Mouse (Mus musculus) naive thymus-derived CD4-positive, alpha-beta T cell, adult 5 months (primary cell): ENCODE measurements around the gene Gm8693. TPM values are rescaled to one million over a fixed set of nuclear protein-coding genes. Genes with fewer than 3 reads are reported as not detected.

ENCODE experiments used
- polyA plus RNA-seq: library from polyadenylated mRNA; unstranded; fragments of 100-300 nt; shearing (Covaris generic); gene quantifications from one replicate; pipeline ENCODE4 v1.2.1, GENCODE M21; 2017

Gene Gm8693
- polyA plus RNA-seq = not detected

DNA sequence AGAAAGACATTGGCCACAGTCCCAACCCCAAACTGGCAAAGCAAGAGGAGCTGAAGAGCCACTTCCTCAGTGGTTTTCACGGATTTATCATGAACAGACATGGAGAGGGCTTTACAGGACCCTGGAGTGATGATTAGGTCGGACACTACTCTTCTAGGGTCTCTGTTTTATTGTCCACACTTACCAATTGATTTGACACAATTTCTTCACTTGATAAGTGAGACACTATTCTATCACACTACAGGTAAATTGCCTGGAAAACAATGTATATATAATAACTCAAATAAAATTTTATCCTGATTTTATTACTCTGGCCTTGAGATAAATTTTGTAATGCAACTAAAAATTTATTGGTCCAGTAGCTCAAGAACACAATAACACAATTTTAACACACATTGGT, at the start of gene Gm8693:
Gene Gm8693 (minus strand): TSS at position 101 of the 400 bp plus-strand sequence.

DNA sequence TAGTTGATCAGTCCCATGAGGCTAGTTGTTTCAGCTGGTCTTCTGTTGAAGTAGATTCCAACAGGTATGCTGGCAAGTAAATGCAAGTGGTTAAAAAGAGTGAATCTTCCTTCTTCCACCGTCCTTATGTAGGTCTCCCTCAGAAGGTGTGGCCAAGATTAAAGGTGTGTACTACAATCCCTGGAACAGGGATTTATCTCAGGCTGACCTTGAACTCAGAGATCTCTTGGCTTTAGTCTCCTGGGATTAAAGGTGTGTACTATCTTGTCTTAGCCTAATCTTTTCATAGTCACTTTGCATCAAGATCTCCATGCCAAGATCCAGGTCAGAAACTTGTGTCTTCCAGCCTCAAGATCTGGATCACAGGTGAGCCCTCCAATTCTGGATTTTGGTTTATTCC, 27.5 kb upstream of the Gm8693 start, which contains the start of gene Gm4567:
Gene Gm4567 (minus strand): TSS at position 101 of the 400 bp plus-strand sequence.

DNA sequence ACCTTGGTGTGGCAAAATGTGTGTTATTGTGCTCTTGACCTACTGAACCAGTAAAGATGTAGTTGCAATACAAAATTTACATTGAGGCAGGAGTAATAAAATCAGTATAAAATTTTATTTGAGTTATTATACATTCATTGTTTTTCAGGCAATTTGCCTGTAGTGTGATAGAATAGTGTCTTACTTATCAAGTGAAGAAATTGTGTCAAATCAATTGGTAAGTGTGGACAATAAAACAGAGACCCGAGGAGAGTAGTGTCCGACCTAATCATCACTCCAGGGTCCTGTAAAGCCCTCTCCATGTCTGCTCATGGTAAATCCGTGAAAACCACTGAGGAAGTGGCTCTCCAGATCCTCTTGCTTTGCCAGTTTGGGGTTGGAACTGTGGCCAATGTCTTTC, 34.4 kb downstream of the Gm8693 start, which contains the start of gene Vmn1r155:
Gene Vmn1r155 (plus strand): TSS at position 301 of the 400 bp plus-strand sequence.

Other genes with a start within 250 kb of the Gm8693 start
- not detected for gene Gm10665, start 228.2 kb downstream of the Gm8693 start, polyA plus RNA-seq
- gene Vmn1r151, start 192.6 kb downstream of the Gm8693 start, polyA plus RNA-seq = not detected
- not detected for gene Vmn1r152, start 169.3 kb downstream of the Gm8693 start, polyA plus RNA-seq
- gene Gm8677, start 157.4 kb downstream of the Gm8693 start, polyA plus RNA-seq = not detected
- not detected for gene Gm4201, start 127.0 kb downstream of the Gm8693 start, polyA plus RNA-seq
- gene Gm4565, start 104.2 kb downstream of the Gm8693 start, polyA plus RNA-seq = 0.24 TPM
- not detected for gene Vmn1r155, start 34.3 kb downstream of the Gm8693 start, polyA plus RNA-seq
- gene Gm4567, start 27.4 kb upstream of the Gm8693 start, polyA plus RNA-seq = not detected
- gene Vmn1r157, start 69.4 kb upstream of the Gm8693 start, polyA plus RNA-seq = not detected
- not detected for gene Vmn1r158, start 98.5 kb upstream of the Gm8693 start, polyA plus RNA-seq
- gene Vmn1r159, start 151.3 kb upstream of the Gm8693 start, polyA plus RNA-seq = not detected
- not detected for gene Vmn1r160, start 178.9 kb upstream of the Gm8693 start, polyA plus RNA-seq